Mouse (Mus musculus) myocyte (in vitro differentiated cells): ENCODE data around the gene Eaf1.

Experiments used
- REST ChIP-seq: IDR thresholded peaks from one replicate; pipeline ENCODE4 v1.6.1; 2011; ENCODE audit warnings: mild to moderate bottlenecking, control low read depth, moderate library complexity; ENCODE audit not compliant: insufficient read depth, insufficient read length
- TCF12 ChIP-seq: IDR thresholded peaks from one replicate; pipeline ENCODE4 v1.6.1; 2011; ENCODE audit warnings: mild to moderate bottlenecking, control low read depth; ENCODE audit not compliant: poor library complexity, insufficient read depth, severe bottlenecking

- no peak for TF ChIP-seq TCF12
- TF ChIP-seq REST: no peak
Observed at GRCm38 (mm10) chr14:31482417-31482816, 11.8 kb upstream of the Eaf1 start.
